Mouse (Mus musculus) common myeloid progenitor, adult 5-6 weeks (primary cell): ENCODE measurements around the gene Zfp317. TPM values are rescaled to one million over a fixed set of nuclear protein-coding genes. Genes with fewer than 3 reads are reported as not detected.
"Not testable (repeated sequence)": the region's sequence is repeated elsewhere in the genome, so short reads cannot be mapped to it uniquely, and the experiment has no call there.

ENCODE experiments used
- ATAC-seq: replicated peaks from 2 replicates; pipeline ENCODE4 v1.8.0; 2016; ENCODE audit warnings: low read depth, mild to moderate bottlenecking, moderate TSS enrichment, inconsistent platforms; ENCODE audit not compliant: poor library complexity, severe bottlenecking
- total RNA-seq: library from RNA; stranded (forward); fragments of 200-1000, 187-1606 nt; gene quantifications from 2 replicates; pipeline ENCODE4 v1.2.3, GENCODE M21; 2017

Gene Zfp317
- 31.8 and 32.1 TPM in 2 replicates for total RNA-seq

DNA sequence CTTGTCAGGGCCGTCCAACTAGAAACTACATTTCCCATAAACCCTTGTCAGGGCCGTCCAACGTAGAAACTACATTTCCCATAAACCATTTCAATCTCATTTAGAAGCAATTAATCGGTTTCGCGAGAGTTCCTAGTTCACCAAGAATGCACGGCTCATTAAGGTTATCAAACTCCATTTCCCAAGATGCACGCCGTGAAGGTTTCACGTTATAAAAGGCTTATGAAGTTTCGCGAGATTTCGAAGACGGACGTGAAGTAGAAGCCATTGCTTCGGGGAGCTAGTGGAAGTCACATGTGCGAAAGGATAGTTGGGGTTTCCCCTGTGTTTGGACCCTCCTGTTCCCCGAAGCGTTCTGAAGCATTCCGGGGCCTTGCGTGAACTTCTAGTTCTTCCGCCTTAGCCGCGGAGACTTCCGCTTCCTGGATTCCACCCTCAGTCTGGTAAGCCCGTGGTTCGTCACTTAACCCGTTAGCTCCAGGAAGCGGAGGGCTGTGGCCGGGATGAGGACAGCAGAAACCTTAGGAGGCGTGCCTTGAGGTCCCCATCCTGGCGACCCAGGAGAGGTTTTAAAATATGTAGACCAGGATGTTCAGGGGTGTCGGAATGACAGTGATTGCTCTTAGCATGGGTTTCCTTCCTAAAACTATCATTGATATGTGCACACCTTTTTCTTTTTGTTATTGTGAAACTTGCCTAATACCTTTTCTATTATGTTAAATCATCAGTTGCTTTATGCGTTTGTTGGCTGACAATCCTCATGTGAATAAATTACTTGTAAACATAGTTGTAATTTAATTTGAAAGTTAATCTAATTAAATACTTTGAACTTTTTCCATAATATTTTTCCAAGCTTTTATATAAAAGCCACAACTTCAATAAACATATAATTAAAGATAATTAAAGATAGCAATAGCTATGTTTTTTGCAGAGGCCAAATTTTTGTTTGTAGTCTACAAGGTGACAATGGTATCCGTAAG, at the start of gene Zfp317:
TSS of gene Zfp317 (plus strand) at position 260 of the 980 bp plus-strand sequence.
- peak; percentile 96 for ATAC-seq

DNA sequence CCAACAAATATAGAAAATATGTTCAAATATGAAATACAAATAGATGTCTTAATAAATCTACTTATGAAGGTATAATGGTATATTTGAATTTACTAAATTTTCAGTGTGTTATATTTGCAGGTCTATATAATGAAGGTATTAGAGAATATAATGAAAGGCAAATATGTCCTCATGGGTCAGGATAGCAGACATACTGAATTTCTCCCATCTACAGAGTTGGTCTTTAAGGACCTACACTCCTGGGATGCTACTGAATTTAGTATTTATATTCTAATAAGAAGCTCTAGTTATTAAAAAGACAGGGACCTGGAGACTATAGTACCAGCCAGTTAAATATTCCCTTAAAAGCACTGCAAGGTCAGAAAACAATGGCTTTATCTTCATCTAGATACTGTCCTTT, 39.6 kb upstream of the Zfp317 start, which contains the start of gene Olfr855:
TSS of gene Olfr855 (plus strand) at position 301 of the 400 bp plus-strand sequence.
- no peak for ATAC-seq

DNA sequence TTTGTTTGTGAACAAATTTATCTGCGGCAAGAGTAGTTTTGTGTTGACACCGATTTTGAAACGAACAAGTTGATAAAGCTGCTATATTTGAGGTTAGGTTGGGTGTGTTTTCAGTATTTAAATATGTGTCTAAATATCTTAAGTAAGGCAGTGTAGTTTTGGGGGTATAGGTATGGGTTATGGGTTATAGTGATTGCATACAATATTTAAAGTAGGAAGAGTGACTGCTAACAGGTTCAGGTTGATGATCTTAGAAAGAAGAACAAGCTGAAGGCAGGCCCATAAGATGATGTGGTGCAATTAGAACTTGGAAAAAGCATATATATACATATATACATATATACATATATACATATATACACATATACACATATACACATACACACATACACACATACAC, 605 bp upstream of the Zfp317 start:
- ATAC-seq: no peak

DNA sequence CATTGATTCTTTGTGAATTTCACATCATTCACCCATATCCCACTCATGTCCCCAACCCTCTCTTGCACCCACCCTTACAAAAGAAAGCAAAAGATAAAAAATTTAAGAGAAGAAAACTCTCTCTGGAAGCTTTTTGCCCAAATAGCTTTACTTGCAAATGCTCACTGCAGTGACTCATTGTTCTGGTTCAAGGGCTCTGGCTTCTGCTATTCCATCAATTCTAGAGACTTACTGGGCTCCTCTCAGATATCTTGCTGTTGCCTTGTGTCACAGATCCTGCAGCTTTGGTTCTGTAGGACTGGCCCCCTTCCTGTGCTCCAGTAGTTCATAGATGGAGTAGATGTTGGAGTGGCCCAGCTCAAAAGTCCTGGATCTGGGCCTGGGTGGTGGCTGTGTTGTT, 7.7 kb downstream of the Zfp317 start:
- ATAC-seq: no peak

DNA sequence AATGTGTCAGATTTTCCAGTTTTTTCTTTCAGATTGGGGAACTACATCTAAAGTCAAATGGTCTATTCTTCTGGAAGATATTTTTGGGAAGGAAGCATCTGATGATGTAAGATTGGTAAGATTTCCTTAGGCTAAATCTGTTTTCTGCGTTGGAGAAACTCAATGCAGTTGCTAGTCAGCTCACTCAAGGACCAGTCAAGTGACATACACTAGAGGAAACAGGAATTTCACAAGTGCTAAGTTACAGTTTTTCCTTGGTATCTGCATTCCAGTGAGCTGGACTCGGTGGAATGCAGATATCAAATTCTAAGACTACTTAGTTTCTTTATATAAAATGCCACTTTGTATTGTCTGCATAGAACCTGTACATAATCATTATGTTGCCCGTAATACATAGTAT, 23.3 kb downstream of the Zfp317 start:
- no peak for ATAC-seq

DNA sequence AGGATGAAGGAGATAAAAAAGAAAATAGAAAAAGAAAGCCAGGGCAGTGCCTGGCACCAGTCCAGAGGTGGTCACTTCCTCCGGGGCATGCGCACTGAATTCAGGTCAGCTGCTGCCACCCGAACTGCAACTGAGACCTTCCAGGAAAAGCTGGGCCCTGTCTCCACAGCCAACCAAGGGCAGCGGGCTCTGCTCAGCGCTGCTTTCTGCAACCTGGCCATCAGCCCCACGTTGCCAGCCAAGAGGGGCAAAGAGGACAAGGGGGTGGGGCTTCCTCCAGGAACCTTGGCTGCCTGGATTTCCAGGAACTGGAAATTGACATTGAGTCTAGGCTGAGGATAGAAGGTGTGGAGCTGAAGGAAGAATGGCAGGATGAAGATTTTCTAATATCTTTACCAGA, 68.4 kb downstream of the Zfp317 start:
- ATAC-seq: no peak

DNA sequence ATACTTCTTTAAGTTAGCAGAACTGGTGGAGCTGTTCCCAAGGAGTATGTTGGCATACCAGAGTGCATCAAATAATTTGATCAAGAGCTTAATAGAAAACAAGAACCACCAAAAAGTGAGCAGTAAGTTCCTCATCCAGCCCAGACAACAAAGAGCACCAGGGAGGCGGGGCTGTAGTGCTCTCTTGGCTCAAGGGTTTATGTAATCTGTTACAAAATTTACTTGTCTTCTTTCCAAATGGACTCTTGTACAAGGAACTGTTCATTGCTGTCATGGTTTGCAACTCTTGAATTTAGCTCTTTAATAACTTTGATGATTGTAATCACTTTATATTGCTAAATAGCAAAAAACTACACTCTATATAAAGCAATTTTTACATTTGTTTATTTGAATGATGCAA, 69.5 kb downstream of the Zfp317 start:
- no peak for ATAC-seq

DNA sequence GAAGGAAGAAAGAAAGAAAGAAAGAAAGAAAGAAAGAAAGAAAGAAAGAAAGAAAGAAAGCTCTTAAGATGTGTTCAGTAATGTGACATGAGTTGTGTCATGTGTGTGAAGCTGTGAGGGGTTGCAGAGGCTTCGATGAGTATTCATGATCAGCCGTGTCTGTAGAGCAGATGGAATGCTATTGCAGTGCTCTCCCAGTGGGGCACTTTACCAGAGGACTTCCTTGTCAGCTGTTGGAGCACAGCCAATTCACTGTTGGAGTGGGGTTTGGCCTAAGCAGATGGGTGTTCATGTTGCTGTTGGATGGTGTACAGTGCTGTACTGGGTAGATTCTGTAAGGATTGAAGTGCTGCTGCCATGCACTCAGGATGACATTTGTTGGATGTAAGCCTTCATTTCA, 70.5 kb downstream of the Zfp317 start:
- no peak for ATAC-seq

DNA sequence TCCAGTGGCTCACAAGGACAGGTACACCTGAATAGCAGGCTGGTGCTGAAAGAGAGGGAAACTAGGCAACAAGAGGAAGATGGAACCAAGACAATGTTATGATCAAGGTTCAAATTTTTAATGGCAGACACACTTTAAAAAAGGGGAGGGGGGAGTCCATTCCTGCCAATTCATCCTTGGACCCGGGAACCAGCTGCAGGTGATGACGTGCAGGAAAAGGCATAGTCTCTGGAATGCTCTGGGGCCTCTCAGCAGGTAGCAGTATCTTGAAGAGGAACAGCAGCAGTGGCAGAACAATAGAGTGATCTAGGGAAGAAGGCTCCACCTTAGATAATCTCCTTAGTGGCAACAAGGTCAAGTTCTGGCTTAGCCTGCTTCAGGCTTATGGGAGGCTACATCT, 72.4 kb downstream of the Zfp317 start:
- ATAC-seq: not testable (repeated sequence)

DNA sequence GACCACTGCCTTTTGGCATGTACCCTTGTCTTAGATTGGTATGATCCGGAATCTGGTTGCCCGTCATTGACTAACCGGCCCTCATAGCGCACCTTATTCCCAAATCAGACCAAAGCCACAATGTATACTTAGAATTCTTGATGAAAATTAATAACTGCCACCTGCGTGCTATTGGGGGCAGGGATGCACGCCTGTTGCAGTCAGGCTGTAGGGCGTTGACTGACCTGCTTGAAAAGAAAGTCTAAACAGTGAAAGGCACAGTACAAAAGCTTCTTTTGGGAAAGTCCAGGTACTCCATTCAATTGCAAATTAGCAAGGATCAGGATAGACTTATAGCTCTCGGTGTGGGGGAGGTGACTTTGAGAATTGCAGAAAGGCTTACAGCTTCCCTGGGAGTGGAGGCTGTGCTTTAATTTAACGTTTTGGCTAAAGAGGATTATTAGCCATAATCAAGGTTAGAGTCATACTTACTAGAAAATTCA, 73.0 kb downstream of the Zfp317 start:
- not testable (repeated sequence) for ATAC-seq

Other genes starting within 250 kb of the Zfp317 start
- gene Olfr847, start 243.4 kb upstream of the Zfp317 start, total RNA-seq: not detected in 2 replicates
- gene Olfr849, start 181.8 kb upstream of the Zfp317 start, total RNA-seq: not detected in 2 replicates
- gene Olfr850, start 143.9 kb upstream of the Zfp317 start, total RNA-seq: not detected in 2 replicates
- gene Olfr851, start 128.8 kb upstream of the Zfp317 start, total RNA-seq: not detected in 2 replicates
- not detected in 2 replicates for gene Olfr853, start 81.0 kb upstream of the Zfp317 start, total RNA-seq
- not detected in 2 replicates for gene Olfr854, start 54.7 kb upstream of the Zfp317 start, total RNA-seq
- gene Olfr855, start 39.5 kb upstream of the Zfp317 start, total RNA-seq: not detected in 2 replicates
- gene Olfr857, start 87.3 kb downstream of the Zfp317 start, total RNA-seq: not detected in 2 replicates
- gene Olfr58, start 158.2 kb downstream of the Zfp317 start, total RNA-seq: not detected in 2 replicates
- not detected in 2 replicates for gene Olfr859, start 182.8 kb downstream of the Zfp317 start, total RNA-seq
- gene Olfr860, start 227.6 kb downstream of the Zfp317 start, total RNA-seq: not detected in 2 replicates